Mouse (Mus musculus): ENCODE results near the gene Kpna6.
A peak's percentile ranks its signal among the peaks of the same experiment; 100 is the strongest.

Kpna6 gene

DNA sequence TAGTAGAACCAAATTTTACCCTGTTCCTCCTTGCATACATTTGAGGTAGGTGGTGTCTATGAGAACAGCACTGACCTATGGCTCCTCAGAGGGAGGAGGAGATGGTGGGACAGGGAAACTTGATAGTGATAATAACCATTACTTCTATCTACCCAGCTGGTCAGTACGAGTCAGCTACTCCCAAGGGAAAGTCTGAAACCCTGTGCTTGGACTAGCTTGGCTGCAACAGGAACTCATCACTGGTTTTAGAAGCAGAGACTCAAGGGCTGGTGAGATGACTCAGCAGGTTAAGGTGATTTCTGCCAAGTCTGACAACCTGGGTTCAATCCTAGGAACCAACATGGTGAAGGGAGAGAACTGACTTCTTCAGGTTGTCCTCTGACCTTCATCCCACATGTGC lies 23.9 kb downstream of the Kpna6 start:
- DNase-seq (ENCODE audit: low spot score in 2 of 2), result no peak

DNA sequence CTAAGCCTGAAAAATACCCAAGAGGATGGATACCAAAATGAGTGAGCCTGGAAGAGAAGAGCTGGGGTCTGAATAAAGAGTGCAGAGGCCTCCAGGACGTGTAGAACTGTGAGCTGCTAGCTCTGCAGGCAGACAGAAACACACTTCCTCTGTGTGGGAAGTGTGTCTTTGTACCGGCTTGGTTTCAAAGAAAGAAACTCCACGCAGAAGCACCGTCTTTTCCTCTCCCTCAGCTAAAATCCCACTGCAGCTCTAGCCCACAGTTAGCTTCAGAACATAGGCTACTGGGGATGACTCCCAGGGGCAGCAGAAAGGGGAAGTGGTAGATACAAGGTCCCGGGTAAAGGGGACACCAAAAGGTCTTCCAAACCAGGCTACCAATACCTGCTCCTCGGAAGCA lies 27.4 kb downstream of the Kpna6 start:
- DNase-seq (ENCODE audit: low spot score in 2 of 2), result no peak

DNA sequence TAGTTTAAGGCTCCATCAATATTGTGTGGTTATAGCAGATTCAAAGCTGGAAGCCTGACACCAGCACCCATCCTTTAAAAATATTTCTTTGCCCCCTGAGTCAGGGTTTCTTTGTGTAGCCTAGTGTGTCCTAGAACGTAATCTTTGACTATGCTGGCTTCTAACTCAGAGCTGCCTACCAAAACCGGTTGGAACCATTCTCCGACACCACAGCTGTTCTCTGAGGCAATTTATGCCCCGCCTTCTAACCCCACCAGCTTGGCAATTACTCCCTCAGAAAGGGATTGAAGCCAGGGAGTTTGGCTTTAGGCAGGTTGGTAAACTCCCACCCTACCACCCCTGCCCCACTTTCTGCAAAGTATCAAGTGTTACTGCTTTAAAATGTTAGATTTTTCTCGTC lies 30.8 kb downstream of the Kpna6 start:
- no peak for DNase-seq (ENCODE audit: low spot score in 2 of 2)

DNA sequence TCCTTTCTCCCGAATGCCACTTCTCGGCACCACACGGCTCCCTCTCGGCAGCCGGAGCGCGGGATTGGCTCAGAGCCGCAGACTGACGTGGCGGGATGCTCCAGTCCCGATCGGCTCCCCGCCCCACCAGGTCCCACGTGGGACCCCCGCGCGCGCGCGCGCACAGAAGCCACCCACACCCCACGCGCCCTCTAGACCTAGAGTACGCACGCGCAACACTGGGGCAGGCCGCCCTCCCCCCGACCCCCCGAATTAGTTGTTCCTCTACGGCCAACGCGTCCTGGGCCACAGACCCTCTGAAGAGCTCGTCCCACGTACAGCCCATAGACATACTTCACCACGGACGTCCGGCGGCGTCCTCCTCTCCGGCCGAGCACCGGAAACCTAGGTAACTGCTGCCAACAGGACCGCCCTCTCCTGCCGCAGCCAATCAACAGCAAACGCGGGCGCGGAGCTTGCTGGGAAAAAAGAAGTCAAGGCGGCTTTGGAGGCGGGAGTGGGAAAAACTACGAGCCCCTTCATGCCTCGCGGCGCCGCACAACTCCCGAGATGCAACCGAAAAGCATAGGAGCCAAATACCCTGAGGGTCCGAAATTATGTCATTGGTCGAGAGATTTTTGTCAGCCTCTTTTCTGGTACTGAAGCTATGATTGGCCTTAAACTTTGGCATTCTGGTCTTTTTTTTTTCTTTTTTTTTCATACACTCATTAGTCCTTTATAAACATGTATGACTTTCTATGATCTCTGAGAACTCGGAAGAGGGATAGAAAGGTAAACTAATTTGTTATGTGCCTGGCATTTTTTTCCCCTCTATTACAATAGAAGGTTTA lies 31.7 kb downstream of the Kpna6 start, which contains the start of gene Txlna:
Gene Txlna (minus strand): TSS at position 428 of the 830 bp plus-strand sequence.
- DNase-seq (ENCODE audit: low spot score in 2 of 2), result peak; percentile 95 to 96

DNA sequence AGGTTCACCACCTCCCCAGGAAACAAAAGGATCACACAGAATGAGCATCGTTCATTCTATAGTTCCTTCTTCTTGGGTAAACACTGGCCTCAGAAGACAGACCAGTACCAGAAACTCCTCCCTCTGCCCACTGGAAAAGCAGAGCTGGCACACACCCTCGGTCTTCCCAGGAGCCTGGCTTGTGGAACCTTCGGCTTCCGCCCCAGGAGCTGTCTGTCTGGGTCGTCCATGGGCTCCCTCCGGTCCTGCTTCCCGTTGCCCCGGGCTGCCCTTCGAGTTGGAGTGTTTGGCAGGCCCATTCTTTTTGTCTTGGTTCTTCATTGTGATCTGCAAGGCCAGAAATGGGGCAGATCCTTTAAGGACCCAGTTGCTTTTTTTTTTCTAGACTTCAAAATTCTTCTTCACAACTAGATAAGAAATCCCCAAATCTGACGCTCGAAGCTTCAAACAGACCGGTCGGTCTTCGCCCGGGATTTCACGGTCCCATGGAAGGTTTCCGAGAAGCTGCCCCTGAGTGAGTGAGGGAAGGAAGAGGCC lies 32.4 kb downstream of the Kpna6 start:
- DNase-seq (ENCODE audit: low spot score in 2 of 2), result no peak

DNA sequence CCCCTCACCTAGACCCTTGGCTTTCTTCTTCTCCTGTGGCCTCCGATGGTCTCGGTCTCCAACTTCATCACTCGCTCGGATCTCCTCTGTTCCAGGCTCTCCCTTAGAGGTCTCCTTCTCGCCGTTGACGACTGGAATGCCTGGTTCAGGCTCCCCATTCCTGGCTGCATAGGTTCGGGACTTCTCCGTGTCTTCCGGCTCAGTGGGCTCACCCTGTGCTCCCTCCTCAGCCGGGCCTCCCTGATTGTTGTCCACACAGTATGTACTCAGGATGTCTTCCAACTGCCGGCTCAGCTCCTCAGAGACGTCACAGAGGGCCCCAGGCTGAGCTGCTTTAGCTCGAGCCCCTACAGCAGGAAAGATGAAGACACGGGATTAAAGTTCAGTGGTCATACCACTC lies 33.3 kb downstream of the Kpna6 start:
- DNase-seq (ENCODE audit: low spot score in 2 of 2), result no peak

DNA sequence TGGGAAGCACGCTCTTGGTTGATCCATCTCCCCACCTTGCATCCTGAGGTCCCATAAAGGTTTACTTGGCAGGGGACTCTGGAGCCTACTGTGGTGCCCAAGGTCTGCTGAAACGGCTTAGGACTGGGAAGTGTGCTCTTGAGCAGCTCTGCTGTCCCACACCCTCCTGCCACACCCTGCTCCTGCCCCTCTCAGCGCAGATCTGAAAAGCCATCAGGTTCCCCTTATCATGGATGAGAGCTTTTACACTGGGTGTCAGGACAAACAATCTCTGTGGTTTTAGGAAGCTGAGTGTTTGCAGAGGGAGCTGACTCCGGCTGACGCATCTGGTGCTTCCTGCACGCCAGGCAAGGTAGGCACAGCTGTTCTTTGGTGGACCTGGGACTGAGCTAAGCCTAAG lies 38.7 kb downstream of the Kpna6 start:
- no peak for DNase-seq (ENCODE audit: low spot score in 2 of 2)

DNA sequence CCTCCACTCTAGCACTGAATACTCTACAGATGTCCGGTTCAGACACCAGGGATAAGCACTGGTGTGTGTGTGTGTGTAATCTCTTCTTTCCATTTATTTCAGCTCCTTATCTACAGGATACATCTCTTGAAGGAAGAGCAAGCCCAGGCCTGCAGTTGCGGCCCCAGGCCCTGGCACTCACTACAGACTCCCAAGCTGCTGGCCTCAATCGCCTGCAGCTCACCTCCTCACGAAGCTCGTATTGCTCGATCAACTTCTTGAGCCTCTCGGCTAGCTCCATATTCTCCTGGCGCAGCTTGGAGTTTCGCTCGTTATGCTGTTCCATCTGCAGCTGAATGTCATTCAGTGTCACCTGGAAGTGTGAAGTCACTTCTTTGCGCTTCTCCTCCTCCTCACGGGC lies 40.7 kb downstream of the Kpna6 start:
- no peak for DNase-seq (ENCODE audit: low spot score in 2 of 2)

DNA sequence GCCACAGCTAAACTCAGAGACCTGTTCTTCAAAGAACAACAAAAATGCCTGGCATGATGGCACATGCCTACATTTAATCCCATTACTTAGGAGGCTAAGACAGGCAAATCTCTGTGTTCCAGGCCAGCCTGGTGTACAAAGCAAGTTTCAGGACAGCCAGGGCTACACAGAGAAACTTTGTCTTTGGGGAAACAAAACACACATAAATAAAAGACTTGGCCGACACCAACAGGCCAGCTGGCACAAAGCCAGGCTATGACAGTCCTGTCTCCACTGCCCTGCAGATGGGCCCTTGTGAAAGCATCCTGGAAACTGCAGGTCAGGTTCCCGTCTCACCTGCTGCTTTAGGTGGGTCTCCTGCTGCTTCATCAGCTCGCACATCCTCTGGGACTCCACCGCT lies 41.6 kb downstream of the Kpna6 start:
- no peak for DNase-seq (ENCODE audit: low spot score in 2 of 2)

DNA sequence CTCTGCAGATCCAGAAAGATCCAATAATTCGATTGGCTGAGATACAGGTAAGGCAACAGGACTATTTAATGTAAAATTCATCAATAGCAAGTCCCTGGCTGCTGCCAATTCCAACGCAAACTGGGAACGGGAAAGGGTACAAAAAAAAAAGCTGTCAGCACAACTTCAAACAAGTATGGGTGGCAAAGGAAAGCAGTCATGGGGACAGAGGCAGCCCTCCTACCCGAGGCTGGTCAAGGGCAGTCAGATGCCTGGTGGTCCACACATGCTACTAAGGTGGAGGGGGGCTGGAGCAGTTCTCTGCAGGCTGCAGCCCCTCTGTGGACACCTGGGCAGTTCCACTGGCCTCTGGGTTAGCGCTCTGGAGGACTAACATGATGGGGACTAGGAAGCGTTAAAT lies 46.5 kb downstream of the Kpna6 start:
- no peak for DNase-seq (ENCODE audit: low spot score in 2 of 2)

DNA sequence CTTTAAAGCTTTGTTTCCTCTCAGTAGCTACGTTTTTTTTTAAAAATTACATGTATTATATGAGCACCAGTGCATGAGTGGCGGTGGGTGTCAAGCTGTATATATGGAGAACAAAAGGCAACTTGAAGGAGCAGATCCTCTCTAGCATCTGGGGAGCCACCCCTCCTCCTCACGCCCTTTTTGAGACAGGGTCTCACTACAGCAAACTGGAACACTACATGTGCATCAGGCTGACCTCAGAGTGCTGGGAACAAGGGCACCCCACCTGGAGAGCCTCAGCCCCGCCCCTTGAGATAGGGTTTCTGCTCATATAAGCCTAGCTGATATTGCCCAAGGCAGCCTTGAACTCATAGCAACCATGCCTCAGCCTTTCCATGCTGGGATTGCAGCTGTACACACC lies 47.1 kb downstream of the Kpna6 start:
- no peak for DNase-seq (ENCODE audit: low spot score in 2 of 2)

DNA sequence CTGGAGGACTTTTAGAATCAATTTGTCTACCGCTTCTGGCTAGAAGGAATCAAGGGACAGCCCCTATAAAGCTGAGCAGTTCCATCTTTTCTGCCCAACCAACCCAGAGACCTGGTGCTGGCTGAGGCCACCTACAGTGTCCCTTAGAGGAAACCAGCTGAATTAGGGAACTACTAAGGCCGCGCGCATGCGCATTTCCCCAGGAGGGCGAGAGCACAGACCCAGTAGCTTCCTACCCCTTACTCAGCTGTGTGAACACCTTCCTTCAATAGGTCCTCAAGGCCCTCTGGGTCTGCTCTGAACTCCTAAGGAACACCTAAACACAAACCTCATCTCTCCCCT lies 47.6 kb downstream of the Kpna6 start:
- DNase-seq (ENCODE audit: low spot score in 2 of 2), result no peak

DNA sequence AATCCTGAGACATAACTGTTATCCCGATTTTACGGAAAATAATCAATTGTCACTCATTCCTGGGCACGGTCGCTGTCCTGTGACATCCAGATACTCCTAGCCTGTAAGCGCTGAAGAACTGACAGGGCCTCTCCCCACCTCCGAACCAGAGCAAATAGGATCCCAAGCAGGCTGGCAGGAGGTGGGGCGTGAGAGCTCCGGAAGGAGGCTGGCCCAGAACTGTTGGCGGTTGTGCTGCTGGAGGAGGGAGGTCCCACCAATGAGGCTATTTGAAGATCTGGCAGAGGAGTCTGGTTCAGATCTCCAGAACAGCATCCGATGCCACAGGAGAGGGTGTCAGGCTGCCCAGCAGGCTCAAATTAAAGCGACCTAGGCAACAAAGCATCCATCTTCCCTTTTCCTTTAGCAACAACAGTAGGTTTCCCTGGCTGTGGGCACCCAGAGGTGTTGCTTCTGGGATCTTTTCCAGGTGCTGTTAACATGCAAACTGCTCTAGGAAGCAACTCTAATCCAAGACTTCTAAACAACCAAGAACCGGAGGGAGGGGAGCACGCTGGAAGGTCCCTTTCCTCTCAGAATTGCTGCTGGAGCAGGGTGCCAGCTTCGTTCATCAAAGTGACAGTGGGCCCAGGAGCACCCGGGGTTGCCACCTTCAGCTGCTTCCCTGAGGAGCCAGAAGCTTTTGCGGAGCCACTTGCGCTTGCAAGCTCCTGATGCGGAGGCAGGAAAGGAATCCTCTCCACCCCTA lies 48.1 kb downstream of the Kpna6 start:
- peak; percentile 80 to 83 for DNase-seq (ENCODE audit: low spot score in 2 of 2)

DNA sequence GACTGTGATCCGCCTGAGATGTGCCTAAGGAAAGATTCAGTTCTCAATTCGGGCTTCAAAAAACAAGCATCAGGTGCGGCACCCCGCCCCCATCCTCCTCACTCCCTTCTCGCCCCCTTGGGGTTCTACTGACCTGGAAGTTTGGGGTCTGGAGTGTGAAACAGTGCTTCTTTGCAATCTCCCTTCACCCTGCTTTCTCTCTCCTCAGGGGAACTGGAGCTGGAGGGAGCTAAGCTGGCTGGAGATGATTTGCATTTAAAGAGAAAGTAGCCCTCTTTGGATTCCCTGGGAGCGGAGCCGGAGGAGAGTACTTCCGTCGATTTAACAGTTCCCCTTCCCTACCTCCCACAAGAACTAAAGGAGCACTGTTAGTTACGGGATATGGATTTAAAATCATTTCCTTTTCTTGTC lies 48.9 kb downstream of the Kpna6 start, which contains the start of gene Ccdc28b:
Gene Ccdc28b (minus strand): TSS at position 267 of the 411 bp plus-strand sequence.
- DNase-seq (ENCODE audit: low spot score in 2 of 2), result no peak

DNA sequence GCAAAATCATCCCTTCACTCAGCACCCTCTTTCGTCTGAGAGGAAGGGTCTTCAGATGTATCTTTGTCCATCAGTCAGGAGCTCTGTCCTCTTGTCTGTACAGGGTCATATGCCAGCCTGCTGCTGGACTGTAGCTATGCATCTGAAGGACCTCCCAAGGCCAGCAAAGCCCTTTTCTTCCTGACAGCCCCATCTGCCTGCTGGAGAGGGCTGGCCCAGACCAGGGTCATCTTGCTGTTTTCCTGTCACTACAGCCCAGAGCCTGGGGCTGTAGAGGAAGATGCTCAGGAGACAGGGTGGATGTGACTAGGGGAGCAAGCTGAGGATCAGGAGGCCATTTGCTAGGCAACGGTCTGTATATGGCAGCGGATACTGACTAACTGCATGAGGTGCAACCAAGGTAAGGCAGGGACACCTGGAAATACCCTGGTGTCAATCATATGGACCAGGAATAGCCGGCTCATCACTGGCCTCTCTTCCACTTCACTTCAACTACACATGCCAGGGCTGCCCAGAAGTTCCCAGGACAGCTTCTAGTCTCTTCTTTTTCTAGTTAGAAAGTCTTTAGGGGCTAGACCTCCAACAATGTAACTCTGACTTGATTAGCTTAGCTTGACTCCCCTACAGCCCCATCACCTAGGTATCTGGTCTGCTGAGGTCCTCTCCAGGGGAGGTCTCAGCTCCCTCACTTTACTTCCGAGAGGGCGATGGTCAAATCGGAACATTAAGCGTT lies 49.6 kb downstream of the Kpna6 start:
- no peak for DNase-seq (ENCODE audit: low spot score in 2 of 2)

DNA sequence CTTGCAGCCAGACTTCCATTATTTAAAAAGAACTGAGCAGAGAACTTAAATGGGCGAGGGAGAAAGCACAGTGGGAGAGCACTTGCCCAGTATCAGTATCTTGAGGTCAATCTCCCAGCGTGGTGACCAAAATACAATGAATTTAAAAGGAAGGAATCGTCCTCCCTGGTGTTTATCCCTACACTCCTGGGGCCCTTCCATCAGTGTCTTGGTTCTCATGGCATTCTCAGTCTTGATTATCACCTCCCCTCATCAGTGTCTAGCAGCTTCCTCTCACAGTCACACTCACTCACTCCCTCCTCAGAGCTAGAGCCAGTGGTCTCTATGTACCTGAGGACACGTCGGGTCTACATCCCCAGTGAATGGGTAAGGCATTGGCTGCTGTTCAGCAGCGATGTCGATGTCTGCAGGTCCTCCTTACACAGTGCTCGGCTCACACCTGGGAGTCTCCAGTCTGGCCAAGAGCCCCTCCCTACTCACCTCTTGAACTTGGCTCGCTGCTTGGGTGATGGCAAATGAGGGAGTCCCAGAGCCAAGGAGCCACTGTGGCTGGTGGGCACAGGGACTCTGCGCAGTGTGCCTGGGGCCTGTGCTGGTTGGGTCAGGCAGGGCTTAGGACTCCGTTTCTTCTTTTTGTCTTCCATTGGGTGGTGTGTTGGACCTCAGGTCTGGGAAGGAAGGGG lies 50.3 kb downstream of the Kpna6 start:
- DNase-seq (ENCODE audit: low spot score in 2 of 2), result no peak

DNA sequence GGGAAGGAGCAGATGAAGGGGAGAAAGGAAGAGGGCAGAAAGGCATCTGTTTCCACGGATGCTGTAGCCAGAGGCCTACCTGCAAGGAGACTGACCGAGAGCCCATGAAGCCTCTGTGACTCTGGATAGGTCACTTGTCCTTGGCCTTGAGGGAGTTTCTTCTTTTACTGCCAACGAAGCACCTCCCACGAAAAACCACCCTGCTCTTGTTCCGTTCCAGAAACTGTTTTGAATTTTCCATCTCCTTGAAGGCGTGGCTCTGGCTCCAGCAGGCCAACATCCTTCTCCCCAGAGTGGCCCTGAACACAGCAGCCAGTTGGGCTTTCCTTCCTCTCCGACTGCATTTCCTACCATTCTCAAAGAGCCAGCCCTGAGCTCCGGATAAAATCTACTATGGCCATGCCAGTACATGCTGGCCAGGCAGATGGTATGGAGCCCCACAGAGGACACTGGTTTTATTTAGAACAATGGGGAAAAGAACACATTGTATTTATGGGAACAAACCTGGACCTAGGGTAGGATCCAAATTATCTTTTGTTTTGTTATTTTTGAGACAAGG lies 51.2 kb downstream of the Kpna6 start:
- no peak for DNase-seq (ENCODE audit: low spot score in 2 of 2)

DNA sequence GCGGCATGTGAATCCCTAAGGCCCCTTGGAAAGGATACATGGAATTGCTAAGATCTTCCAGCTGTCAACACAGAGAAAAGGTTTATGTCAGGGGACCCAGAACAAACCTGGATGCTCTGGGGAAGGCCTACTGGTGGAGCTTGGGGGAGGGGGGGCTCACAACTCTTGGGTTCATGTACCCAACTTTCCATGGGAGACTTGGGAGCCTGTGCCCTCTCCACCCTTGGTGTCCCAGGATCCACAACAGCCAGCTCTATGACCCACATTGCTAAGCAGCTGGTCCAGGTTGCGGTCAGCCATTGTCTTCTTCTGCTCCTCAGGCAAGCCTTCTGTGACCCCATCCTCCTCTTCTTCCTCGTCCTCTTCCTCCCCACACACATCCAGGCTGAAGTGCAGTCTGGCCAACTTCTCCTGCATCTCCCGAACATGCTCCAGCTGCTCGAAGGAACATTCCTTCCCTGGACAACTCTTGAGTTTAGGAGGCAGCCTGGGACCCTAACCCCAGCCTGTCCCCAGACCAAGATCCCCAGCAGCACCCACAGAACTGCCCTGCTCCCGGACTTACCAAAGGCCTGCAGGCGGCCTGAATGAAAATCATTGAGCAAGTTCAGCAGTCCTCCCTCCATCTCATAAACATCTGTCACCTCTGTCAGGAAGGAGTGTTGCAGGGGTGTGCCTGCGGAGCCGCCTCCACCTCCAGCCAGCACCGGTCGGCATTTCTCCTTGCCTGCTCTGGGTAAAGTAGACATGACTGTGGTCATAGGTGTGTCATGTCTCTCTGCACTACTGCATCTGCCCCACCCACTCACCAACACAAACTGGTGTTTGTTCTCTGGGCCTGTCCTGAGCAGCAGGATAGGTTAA lies 51.9 kb downstream of the Kpna6 start:
- DNase-seq (ENCODE audit: low spot score in 2 of 2), result no peak

DNA sequence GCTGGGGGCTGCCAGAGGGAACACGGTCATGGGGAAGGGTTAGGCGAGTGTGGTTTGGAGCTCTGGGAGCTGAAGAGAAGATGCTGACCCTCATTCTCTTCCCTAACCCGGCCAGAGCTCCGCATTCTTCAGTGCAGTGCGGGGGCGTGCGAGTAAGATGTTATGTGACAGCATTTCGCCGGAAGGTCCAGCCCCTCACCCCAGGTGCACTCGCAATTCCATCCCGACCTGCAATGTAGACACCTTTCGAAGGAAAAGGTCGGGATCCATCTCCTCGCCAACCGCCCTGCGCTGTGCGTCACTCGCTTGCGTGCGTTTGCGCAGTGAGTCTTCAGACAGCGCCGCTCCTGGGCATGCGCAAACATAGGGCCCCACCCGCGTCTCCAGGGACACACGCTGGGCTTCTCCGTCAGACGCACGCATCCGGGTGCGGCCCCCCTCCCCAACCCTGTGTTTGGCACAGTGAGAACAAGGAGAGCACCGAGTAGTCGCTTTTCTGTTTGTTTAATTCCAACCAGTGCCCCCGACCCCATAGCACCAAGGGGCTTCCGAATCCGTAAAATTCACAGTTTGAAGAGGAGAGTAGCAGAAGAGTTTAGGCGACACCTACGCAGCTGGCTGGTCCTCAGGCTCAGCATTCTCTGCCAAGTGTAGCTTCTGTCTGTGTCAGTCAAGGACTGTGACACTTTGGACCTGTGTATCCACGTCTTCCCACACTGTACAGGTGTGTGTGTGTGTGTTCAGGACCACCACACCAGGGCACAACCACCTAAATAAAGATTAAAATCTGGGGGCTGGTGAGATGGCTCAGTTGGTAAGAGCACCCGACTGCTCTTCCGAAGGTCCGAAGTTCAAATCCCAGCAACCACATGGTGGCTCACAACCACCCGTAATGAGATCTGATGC lies 53.5 kb downstream of the Kpna6 start, which contains the start of gene Iqcc:
Gene Iqcc (minus strand): TSS at position 314 of the 906 bp plus-strand sequence.
- peak; percentile 94 for DNase-seq (ENCODE audit: low spot score in 2 of 2)
